Mouse (Mus musculus) kidney, adult 2 months (tissue): ENCODE results near the gene Il20ra. TPM values are rescaled to one million over a fixed set of nuclear protein-coding genes. Genes with fewer than 3 reads are reported as not detected.
A peak's percentile ranks its signal among the peaks of the same experiment; 100 is the strongest.

Experiments used
- DNase-seq: peaks from one replicate; pipeline ENCODE4 v3.0.0; 2021
- H3K27ac ChIP-seq: fragments of 200-500 bp; 2 replicates; pipeline ENCODE4 v1.5.1; 2012; ENCODE audit warnings: low read depth, low read length, control low read depth, inconsistent platforms; ENCODE audit not compliant: insufficient read depth
- H3K27me3 ChIP-seq: fragments of 200-500 bp; replicated peaks from 2 replicates; pipeline ENCODE4 v1.6.1; 2012; ENCODE audit warnings: mild to moderate bottlenecking, moderate library complexity, low read length, inconsistent platforms; ENCODE audit not compliant: control insufficient read depth, insufficient read depth
- H3K36me3 ChIP-seq: fragments of 200-500 bp; 2 replicates; pipeline ENCODE4 v1.6.1; 2012; ENCODE audit warnings: mild to moderate bottlenecking, moderate library complexity, low read length, inconsistent platforms; ENCODE audit not compliant: control insufficient read depth, insufficient read depth
- H3K4me1 ChIP-seq: fragments of 200-500 bp; 2 replicates; pipeline ENCODE4 v1.6.1; 2011; ENCODE audit warnings: low read length; ENCODE audit not compliant: control insufficient read depth, insufficient read depth
- H3K4me3 ChIP-seq: fragments of 200-500 bp; 2 replicates; pipeline ENCODE4 v1.5.1; 2011; ENCODE audit warnings: mild to moderate bottlenecking, low read depth, low read length, control low read depth; ENCODE audit not compliant: insufficient read depth
- CTCF ChIP-seq: fragments of 200-500 bp; conservative IDR thresholded peaks from 2 replicates; pipeline ENCODE4 v1.5.1; 2011; ENCODE audit warnings: low read depth, mild to moderate bottlenecking, control low read depth, low read length, moderate library complexity, mixed read lengths; ENCODE audit not compliant: insufficient read depth, insufficient read length
- POLR2A ChIP-seq: fragments of 200-500 bp; IDR thresholded peaks from one replicate; pipeline ENCODE4 v1.6.1; 2011; ENCODE audit warnings: low read depth, low read length, control low read depth
- WGBS: fragments of 180-500 bp; shearing (Covaris S2); methylation state at CpG from one replicate; pipeline ENCODE4 v1.1.7; 2018; 5-methylcytosine and 5-hydroxymethylcytosine counted together
- polyA plus RNA-seq: library from polyadenylated mRNA; depleted of rRNA; stranded (reverse); fragments of >200 nt; gene quantifications from 2 replicates; pipeline ENCODE4 v1.2.3, GENCODE M21; 2012

Il20ra gene
- polyA plus RNA-seq, 1 experiment: 0.06 TPM

DNA sequence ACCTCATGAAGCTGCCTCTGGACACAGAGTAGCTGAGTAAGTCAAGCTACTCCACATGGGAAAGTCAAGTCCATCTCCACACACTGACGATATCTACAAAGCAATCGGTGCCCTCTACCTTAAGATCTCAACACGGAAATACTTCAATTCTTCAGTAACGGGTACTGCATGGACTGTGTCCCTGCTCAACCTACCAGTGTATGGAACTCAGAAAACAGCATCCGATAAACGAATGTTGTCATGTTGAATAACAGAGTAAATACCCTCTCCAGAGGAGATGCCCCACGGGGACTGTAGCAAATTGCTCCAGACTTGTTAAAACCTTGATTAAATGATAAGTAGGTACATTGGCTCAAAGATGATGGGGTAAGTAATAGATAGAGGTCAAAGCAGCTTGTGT is 20.0 kb upstream of the Il20ra start:
- Histone ChIP-seq H3K27me3 (no peaks in the 10 kb centered on the region), H3K4me1 (no peaks in the 10 kb centered on the region), H3K36me3 (no peaks in the 10 kb centered on the region), H3K27ac (no peak overlapping the region), H3K4me3 (no peak overlapping the region)
- 88% methylated on average over 7 of the region's 7 CpGs for whole genome bisulfite sequencing
- no peak for DNase-seq
- no peak for TF ChIP-seq POLR2A
- TF ChIP-seq CTCF: no peak

DNA sequence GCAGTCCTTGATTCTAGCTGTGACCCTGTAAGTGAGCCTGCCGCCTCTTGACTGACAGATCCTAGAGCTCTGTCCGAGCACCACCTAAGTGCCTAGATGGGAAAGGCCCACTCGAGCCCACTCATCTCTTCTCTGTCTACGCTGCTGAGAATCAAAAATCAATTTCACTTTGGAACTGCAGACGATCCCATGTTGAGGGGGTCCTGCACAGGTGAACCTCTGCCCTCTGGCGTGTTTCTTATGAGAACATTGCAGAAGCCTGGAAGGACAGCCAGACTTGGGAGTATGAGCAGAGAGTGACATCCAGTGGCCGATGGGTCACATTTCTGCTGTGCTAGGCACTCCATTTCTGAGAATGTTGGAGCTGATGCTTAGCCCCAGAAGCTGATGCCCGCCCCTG is 19.4 kb upstream of the Il20ra start:
- H3K4me1 ChIP-seq: no peaks in the 10 kb centered on the region
- H3K27me3 ChIP-seq: no peaks in the 10 kb centered on the region
- TF ChIP-seq POLR2A: no peak
- TF ChIP-seq CTCF: peak; percentile 75
- no peak overlapping the region for H3K4me3 ChIP-seq
- H3K27ac ChIP-seq: no peak overlapping the region
- no peaks in the 10 kb centered on the region for H3K36me3 ChIP-seq
- 53% methylated on average over 8 of the region's 8 CpGs for WGBS
- DNase-seq: peak; percentile 44

DNA sequence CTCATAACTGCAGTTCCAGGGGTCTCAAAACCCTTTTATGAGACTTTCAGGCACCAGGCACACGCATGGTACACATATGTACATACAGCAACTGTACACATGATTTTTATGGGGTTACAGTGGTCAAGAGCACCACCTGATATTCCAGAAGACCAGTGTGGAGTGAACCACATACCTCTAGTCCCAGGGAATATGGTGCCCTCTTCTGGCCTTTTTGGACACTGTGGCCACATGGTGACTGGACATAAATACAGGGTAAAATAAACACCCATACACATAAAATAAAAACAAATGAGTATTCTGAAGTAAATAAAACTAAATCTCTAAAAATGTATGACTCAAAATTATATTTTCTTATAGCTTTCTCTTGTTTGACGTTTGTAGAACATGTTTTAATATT is 18.7 kb upstream of the Il20ra start:
- DNase-seq: peak; percentile 15
- no peaks in the 10 kb centered on the region for H3K4me1 ChIP-seq
- no peaks in the 10 kb centered on the region for H3K36me3 ChIP-seq
- TF ChIP-seq POLR2A (no peak), CTCF (peak; percentile 49)
- 76% methylated on average over 2 of the region's 2 CpGs for WGBS
- H3K27me3 ChIP-seq: no peaks in the 10 kb centered on the region
- H3K4me3 ChIP-seq: no peak overlapping the region
- no peak overlapping the region for H3K27ac ChIP-seq

DNA sequence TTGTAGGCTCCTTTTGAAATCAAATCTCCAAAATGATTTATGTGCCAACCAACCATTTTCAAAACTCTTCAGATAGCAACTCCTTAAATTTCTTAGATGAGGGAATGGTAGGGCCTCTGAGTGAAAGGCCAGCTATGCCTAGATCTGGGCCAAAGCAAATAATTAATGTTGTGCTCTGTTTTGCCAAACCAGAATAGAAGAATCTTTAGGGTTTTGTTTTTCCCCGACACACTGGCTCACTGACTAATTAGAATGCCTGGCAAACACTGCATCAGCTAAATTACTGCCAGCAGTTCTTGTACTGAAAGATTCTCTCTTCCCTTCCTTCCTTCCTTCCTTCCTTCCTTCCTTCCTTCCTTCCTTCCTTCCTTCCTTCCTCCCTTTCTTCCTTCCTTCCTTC is 13.0 kb upstream of the Il20ra start:
- Histone ChIP-seq H3K27ac (no peak overlapping the region), H3K4me1 (no peaks in the 10 kb centered on the region), H3K36me3 (no peaks in the 10 kb centered on the region), H3K4me3 (no peak overlapping the region), H3K27me3 (no peaks in the 10 kb centered on the region)
- WGBS: 41% methylated on average over 1 of the region's 1 CpGs
- DNase-seq: no peak
- no peak for TF ChIP-seq POLR2A
- no peak for TF ChIP-seq CTCF

DNA sequence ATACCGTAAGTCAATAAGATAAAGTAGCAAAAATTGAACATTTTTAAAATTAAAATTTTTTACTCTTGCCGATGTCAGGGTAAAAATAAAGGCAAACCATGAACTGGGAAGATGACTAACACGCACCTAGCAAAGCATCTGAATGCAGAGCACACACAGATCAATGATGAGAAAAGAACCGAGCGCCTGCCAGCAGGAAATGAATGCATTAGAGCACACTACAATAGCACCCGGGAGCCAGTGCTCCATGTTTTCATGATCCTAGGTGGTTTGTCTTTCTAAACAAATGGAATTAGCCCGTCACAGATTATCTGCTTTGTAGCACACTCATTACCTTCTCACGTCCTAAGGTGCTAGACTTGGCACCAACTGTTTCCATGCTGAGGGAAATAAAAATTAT is 7.9 kb upstream of the Il20ra start:
- Histone ChIP-seq H3K4me1 (no peaks in the 10 kb centered on the region), H3K36me3 (no peaks in the 10 kb centered on the region), H3K4me3 (no peak overlapping the region), H3K27me3 (no peaks in the 10 kb centered on the region), H3K27ac (no peak overlapping the region)
- TF ChIP-seq POLR2A: no peak
- TF ChIP-seq CTCF: no peak
- WGBS: 66% methylated on average over 8 of the region's 8 CpGs
- DNase-seq: no peak

DNA sequence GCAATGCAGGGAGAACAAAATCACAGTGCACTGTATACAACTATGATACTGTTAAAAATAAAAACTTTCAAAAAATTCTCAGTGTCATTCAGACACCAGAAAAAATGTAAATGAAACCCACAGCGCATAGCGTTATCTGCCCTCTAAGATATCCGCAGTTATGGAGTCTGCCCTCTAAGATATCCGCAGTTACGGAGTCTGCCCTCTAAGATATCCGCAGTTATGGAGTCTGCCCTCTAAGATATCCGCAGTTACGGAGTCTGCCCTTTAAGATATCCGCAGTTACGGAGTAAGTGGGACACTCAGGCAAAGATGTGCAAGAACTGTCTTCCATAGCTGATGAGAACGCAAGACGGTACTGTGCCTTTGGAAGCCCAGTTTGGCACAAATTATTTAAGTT is 4.6 kb upstream of the Il20ra start:
- WGBS: 65% methylated on average over 12 of the region's 12 CpGs
- no peaks in the 10 kb centered on the region for H3K4me1 ChIP-seq
- TF ChIP-seq CTCF: no peak
- TF ChIP-seq POLR2A: no peak
- H3K36me3 ChIP-seq: no peaks in the 10 kb centered on the region
- H3K27ac ChIP-seq: no peak overlapping the region
- no peak overlapping the region for H3K4me3 ChIP-seq
- H3K27me3 ChIP-seq: no peaks in the 10 kb centered on the region
- no peak for DNase-seq

DNA sequence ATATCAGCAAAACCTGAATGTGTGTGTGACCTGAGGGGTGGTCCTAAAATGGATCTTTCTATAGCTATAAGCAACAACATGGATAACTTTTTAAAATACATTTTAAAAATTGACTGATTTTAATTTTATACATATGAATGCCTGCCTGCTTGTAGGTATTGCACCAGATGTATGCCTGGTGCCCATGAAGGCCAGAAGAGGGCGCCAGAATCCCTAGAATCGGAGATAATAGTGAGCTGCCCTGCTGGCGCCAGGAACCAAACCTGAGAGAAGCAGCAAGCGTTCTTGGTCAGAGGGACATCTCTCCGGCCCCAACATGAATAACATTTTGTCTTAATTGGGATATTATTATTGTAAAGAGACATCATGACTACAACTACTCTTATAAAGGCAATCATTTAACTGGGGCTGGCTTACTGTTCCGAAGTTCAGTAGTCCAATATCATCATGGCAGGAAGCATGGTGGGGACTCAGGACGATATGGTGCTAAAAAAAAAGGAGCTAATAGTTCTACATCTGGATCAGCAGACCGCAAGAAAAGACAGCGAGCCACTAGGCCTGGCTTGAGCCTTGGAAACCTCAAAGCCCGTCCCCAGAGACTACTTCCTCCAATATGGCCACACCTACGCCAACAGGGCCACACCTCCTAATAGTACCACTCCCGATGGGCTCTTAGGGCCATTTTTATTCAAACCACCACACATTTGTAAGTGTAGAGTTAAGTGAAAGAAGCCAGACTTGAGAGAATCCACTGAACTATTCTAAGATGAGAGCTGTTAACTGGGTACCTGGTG is 3.9 kb upstream of the Il20ra start:
- H3K27ac ChIP-seq: no peak overlapping the region
- H3K4me3 ChIP-seq: no peak overlapping the region
- no peaks in the 10 kb centered on the region for H3K36me3 ChIP-seq
- peaks cover 2% of the 10 kb centered on the region; the same call in 1 of the 2 replicates for H3K27me3 ChIP-seq
- H3K4me1 ChIP-seq: no peaks in the 10 kb centered on the region
- peak; percentile 33 for DNase-seq
- TF ChIP-seq POLR2A (no peak), CTCF (peak; percentile 68)
- WGBS: 63% methylated on average over 12 of the region's 12 CpGs
